Mouse (Mus musculus) erythroblast, adult 5-6 weeks (primary cell): ENCODE data around the gene Kcna10. TPM values are rescaled to one million over a fixed set of nuclear protein-coding genes. Genes with fewer than 3 reads are reported as not detected.

ENCODE experiments used
- ATAC-seq: replicated peaks from 2 replicates; pipeline ENCODE4 v1.8.0; 2016; ENCODE audit warnings: moderate number of reproducible peaks, mild to moderate bottlenecking, moderate TSS enrichment, inconsistent platforms; ENCODE audit not compliant: poor library complexity, low FRiP score, severe bottlenecking
- total RNA-seq, 2 experiments: library from RNA; stranded (forward) in 1 of 2; stranded (reverse) in 1 of 2; fragments of 150-400 nt in 1 of 2; fragments of 200-764, 138-1000 nt in 1 of 2; gene quantifications; 2 replicates each; pipeline versions ENCODE4 v1.2.3 to v1.2.4; 2015 to 2017; ENCODE audit warnings: low replicate concordance in 2 of 2

Gene Kcna10
- total RNA-seq (2015; ENCODE audit: low replicate concordance) (not detected in 2 replicates), total RNA-seq (2017; ENCODE audit: low replicate concordance) (not detected in 2 replicates)

- no peak for ATAC-seq
These were observed at the start of gene Kcna10 for GRCm38 (mm10) chr3:107182756-107183155. Kcna10 (plus strand) TSS chr3:107183056.

- no peak for ATAC-seq
These were observed 48.4 kb upstream of the Kcna10 start for GRCm38 (mm10) chr3:107134457-107134856.

GRCm38 (mm10) chr3:107147126-107147525 lies 35.7 kb upstream of the Kcna10 start:
- no peak for ATAC-seq

DNA sequence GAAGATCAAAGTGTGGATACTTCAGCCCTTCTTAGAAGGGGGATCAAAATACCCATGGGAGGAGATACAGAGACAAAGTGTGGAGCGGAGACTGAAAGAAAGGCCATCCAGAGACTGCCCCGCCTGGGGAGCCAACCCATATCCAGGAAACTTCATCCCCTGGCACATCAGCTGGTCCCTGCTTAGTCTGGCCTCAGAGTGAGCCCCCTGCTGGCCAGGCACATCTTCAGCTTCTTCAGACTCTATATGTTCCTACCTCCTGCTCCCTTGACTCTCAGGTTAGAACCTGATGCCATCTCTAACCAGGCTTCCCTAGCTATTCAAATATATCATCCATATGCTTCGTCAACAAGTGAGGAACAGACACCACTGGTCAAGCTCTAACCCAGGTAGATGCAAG lies 33.9 kb upstream of the Kcna10 start:
- no peak for ATAC-seq

DNA sequence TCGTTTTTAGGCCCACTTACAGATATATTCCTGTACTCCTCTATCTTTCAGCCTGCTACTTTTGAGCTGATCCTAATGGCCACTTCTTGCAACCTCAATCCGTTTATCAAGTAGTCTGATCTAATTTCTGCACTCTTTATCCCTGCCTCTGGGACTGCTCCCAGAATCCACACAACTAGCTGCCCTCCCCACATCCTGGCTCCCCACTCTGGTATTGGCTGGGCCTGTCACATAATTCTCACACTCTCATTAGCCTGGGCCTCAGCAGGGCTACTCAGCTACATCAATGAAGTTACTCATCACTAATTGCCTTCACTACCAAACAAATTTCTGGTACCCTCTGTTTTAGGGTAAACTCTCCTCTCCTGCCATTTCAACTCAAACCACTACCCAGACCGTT lies 32.4 kb upstream of the Kcna10 start:
- ATAC-seq = no peak

DNA sequence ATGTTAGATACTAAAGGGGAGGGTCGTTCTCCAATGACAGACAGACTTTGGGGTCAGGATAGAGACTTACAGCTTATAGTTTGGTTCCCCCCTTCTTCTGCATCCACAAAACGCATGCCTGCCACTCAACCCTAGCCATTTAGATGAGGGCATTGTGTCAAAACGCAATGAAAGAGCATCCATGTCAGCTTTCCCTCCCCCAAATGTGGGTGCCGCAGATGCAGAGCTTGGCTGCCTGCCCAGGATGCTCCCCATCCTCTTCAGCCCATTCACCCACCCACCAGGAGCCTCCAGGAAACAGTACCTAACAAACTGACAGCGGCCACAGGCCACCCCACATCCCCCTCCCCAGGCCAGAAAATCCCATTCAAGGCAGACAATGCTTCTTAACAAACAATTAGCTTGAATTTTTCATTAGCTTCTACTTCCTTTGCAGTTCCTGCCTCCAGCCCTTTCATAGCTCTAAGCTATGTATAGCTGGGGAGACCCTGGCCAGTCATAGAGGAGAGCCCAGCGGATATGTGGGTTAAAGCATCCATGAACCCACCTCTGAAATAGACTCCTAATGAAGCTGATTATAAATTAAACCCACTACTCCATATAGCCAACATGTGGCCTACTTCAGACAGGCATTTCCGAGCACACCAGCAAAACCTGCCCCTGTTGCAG lies 31.9 kb upstream of the Kcna10 start:
- ATAC-seq = no peak

GRCm38 (mm10) chr3:107153772-107154655 lies 28.8 kb upstream of the Kcna10 start:
- ATAC-seq = no peak

- ATAC-seq = no peak
These were observed 24.0 kb upstream of the Kcna10 start for GRCm38 (mm10) chr3:107158856-107159255.

- no peak for ATAC-seq
These were observed 23.4 kb upstream of the Kcna10 start for GRCm38 (mm10) chr3:107159418-107159817.

DNA sequence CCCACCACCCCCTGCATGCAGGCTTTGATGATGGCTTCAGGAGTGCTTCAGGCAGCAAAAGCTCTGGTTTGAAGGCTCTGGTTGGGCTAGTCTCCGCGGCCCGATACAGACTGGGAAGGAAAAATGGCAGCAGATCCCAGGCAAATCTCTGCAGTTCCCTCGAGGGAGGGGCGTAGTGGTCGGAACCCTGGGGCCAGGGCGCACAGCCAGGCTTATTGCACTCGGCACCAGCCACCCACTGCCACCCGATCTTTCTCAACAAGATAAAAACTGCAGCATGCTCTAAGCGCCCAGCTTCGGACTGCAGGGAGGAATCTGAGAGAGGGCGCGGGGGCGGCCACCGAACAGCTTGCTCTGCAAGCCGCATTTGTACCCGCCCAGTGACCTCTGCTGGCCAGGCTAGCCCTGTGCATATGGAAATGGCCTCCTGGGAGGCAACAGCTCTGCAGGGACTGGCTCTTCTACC lies 23.0 kb upstream of the Kcna10 start:
- no peak for ATAC-seq

GRCm38 (mm10) chr3:107162741-107163140 lies 20.1 kb upstream of the Kcna10 start:
- no peak for ATAC-seq

DNA sequence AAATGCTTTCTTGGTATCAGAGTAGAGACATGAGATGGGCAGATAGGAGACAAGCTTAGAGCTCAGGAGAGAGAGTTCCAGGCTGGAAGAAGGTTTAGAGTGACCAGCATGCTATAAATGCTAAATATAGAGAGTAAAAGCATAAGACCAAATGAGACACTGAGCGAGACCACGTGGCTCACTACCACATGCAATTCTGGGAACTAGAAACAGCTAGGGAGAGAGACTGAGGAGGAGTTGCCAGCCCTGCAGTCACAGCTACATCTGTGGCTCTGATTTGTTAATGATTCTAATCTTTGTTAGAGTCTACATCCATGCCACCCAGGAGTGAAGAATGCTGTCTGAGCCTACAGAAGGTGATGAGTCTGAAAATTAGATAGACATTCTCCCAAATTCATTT lies 13.3 kb upstream of the Kcna10 start:
- no peak for ATAC-seq

DNA sequence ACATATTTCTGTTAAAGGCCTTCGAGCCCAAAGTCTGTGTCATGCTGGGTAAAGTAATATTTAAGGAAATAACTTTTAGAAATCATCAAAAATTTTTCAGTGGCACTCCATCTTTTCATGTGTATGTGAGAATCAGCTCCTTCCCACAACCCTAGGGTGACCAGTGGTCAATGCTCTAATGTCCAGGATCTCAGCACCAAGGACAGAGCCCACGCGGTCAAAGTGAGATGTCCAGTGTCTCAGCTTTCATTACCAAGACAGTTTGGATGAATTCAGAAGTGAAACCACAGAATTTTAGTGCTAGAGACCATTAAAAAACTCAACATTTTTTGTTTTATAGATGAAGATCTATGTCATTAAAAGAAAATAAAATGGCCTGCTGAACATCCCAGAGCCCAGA lies 10.9 kb upstream of the Kcna10 start:
- ATAC-seq = no peak

DNA sequence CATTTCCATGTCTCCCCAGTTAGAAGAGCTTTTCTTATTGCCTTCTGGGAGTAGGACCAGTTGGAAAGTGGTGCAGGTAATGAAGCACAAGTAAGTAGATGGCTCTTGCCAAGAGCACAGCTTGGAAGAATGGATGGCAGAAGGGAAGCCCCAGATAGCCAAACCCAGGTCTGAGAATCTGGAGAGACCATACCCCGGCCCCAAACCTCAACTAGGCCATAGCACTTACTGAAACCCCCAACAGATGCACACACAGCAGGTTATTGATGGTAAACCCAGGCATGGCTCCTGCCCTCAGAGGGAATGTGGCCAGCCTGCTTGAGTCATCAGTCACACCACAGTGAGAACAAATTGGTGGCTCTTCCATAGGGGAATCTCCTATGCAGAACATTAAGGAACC lies 10.3 kb upstream of the Kcna10 start:
- ATAC-seq = no peak

GRCm38 (mm10) chr3:107175486-107175885 lies 7.4 kb upstream of the Kcna10 start:
- ATAC-seq = no peak

- no peak for ATAC-seq
These were observed 6.4 kb upstream of the Kcna10 start for GRCm38 (mm10) chr3:107176501-107176900.

DNA sequence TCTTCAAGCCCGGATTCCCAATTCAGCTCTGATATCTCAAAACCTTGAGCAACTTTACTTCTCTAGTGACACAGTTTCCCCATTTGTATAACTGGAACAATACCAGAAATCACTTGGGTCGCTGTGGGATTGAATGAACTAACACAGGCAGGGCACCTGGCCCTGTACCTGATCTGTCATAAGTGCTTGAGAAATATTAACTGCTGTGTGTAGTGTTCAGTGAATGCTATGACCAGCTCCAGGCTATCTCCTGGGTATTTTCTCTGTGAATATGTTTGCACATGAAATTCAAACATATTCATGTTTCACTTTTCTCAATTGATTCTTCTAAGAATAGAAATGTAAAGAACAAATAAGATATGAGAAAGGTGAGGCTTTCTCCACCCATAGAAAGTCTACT lies 2.0 kb upstream of the Kcna10 start:
- no peak for ATAC-seq

- no peak for ATAC-seq
These were observed 322 bp downstream of the Kcna10 start for GRCm38 (mm10) chr3:107183178-107183577.

DNA sequence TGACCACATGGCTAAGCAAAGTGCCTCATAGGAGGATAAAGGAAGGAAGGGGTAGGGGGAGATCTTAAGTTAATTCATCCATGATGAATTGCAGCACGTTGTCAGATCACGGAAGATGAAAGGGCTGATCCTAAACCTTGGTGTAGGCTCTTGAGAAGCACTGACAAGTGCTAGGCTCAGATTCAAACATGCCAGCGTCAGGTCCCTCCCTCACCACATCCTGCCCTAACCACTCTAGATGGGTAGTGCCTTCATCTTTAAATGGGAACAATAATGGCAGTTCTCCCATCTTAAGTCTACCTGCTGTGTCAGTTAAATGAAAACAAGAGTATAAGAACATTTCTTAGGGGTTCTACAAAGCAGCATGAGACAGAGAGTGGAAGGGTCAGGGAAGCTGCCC lies 2.7 kb downstream of the Kcna10 start:
- no peak for ATAC-seq

GRCm38 (mm10) chr3:107187022-107187421 lies 4.2 kb downstream of the Kcna10 start:
- no peak for ATAC-seq
